Mouse (Mus musculus) thymus, postnatal 4 days (tissue): Measurements from ENCODE around the gene Sv2c.

Experiments
- DNase-seq: peaks from one replicate; pipeline ENCODE4 v3.0.0; 2021

Sv2c gene

GRCm38 (mm10) chr13:95941861-95942260 lies 190.5 kb downstream of the Sv2c start:
- no peak for DNase-seq

GRCm38 (mm10) chr13:95940811-95941210 lies 191.6 kb downstream of the Sv2c start:
- DNase-seq = no peak

GRCm38 (mm10) chr13:95924201-95924621 lies 208.2 kb downstream of the Sv2c start:
- no peak for DNase-seq

GRCm38 (mm10) chr13:95922626-95923025 lies 209.8 kb downstream of the Sv2c start:
- no peak for DNase-seq

- DNase-seq = no peak
These were observed 213.6 kb downstream of the Sv2c start for GRCm38 (mm10) chr13:95918624-95919284.

GRCm38 (mm10) chr13:95913046-95913406 lies 219.4 kb downstream of the Sv2c start:
- DNase-seq = no peak

- DNase-seq = no peak
These were observed 220.0 kb downstream of the Sv2c start for GRCm38 (mm10) chr13:95912157-95913045.

- DNase-seq = no peak
These were observed 222.1 kb downstream of the Sv2c start for GRCm38 (mm10) chr13:95910270-95910669.

- DNase-seq = no peak
These were observed 223.1 kb downstream of the Sv2c start for GRCm38 (mm10) chr13:95909244-95909643.
